Mouse (Mus musculus) liver, adult 2 months (tissue): ENCODE measurements at regions not wholly inside any gene's neighbourhood (a gene's known extent, or its start where the extent isn't known, plus 50 kb on each side); places are given as distances from the start of the nearest gene placed in this dataset.

Experiments used
- DNase-seq: peaks from one replicate; pipeline ENCODE4 v3.0.0-alpha.2; 2011; ENCODE audit warnings: low read depth, low spot score; ENCODE audit errors: extremely low read depth
- H3K27ac ChIP-seq: fragments of 200-500 bp; replicated peaks from 2 replicates; pipeline ENCODE4 v1.5.1; 2012; ENCODE audit warnings: low read depth, mild to moderate bottlenecking, control low read depth, inconsistent platforms, low read length; ENCODE audit not compliant: insufficient read depth
- H3K27me3 ChIP-seq: fragments of 200-500 bp; 2 replicates; pipeline ENCODE4 v1.6.1; 2012; ENCODE audit warnings: mild to moderate bottlenecking, moderate library complexity, low read length, inconsistent platforms; ENCODE audit not compliant: control insufficient read depth, insufficient read depth
- H3K36me3 ChIP-seq: fragments of 200-500 bp; 2 replicates; pipeline ENCODE4 v1.6.1; 2012; ENCODE audit warnings: low read length, inconsistent platforms; ENCODE audit not compliant: control insufficient read depth, insufficient read depth
- H3K4me1 ChIP-seq: fragments of 200-500 bp; 2 replicates; pipeline ENCODE4 v1.6.1; 2011; ENCODE audit warnings: low read length; ENCODE audit not compliant: control insufficient read depth, insufficient read depth
- H3K4me3 ChIP-seq: fragments of 200-500 bp; 2 replicates; pipeline ENCODE4 v1.5.1; 2011; ENCODE audit warnings: low read depth, mild to moderate bottlenecking, control low read depth, low read length, moderate library complexity; ENCODE audit not compliant: insufficient read depth
- H3K79me2 ChIP-seq: fragments of 200-500 bp; 2 replicates; pipeline ENCODE4 v1.6.1; 2012; ENCODE audit warnings: inconsistent platforms, mild to moderate bottlenecking, low read length, moderate library complexity; ENCODE audit not compliant: control insufficient read depth, insufficient read depth
- H3K9ac ChIP-seq: fragments of 200-500 bp; 2 replicates; pipeline ENCODE4 v1.6.1; 2012; ENCODE audit warnings: low read depth, mild to moderate bottlenecking, control low read depth, inconsistent platforms, low read length
- CTCF ChIP-seq: fragments of 200-500 bp; IDR thresholded peaks from 2 replicates; pipeline ENCODE4 v1.5.1; 2011; ENCODE audit warnings: low read depth, low read length, control low read depth
- POLR2A ChIP-seq: fragments of 200-500 bp; IDR thresholded peaks from 2 replicates; pipeline ENCODE4 v1.6.1; 2011; ENCODE audit warnings: low read length, control low read depth; ENCODE audit not compliant: insufficient read depth; ENCODE audit errors: extremely low read depth
- WGBS: fragments of 180-500 bp; shearing (Covaris S2); methylation state at CpG from one replicate; pipeline ENCODE4 v1.1.7; 2018; 5-methylcytosine and 5-hydroxymethylcytosine counted together

- 63% methylated on average over 5 of the region's 5 CpGs for WGBS
- no peak overlapping the region for H3K4me3 ChIP-seq
- TF ChIP-seq CTCF (no peak), POLR2A (no peak)
These were observed 300.8 kb upstream of the Gcfc2 start for GRCm38 (mm10) chr6:81622714-81623113.

GRCm38 (mm10) chr6:81625016-81625415 lies 298.5 kb upstream of the Gcfc2 start:
- Histone ChIP-seq H3K27me3 (no peaks in the 10 kb centered on the region), H3K27ac (no peak overlapping the region), H3K4me3 (no peak overlapping the region), H3K36me3 (no peaks in the 10 kb centered on the region), H3K9ac (no peak overlapping the region), H3K79me2 (no peaks in the 10 kb centered on the region), H3K4me1 (no peaks in the 10 kb centered on the region)
- no peak for TF ChIP-seq POLR2A
- no peak for TF ChIP-seq CTCF
- 72% methylated on average over 5 of the region's 5 CpGs for WGBS
- DNase-seq: no peak

More at GRCm38 (mm10) chr6:81622714-81623113, 300.8 kb upstream of the Gcfc2 start:
- Histone ChIP-seq H3K36me3 (no peaks in the 10 kb centered on the region), H3K27me3 (no peaks in the 10 kb centered on the region), H3K4me1 (no peaks in the 10 kb centered on the region; the same call in 1 of the 2 replicates), H3K9ac (no peak overlapping the region), H3K79me2 (no peaks in the 10 kb centered on the region), H3K27ac (no peak overlapping the region)
- DNase-seq: no peak

GRCm38 (mm10) chr6:81633586-81633985 lies 289.9 kb upstream of the Gcfc2 start:
- H3K36me3 ChIP-seq: no peaks in the 10 kb centered on the region
- H3K9ac ChIP-seq: no peak overlapping the region
- 58% methylated on average over 3 of the region's 3 CpGs for WGBS
- no peak overlapping the region for H3K4me3 ChIP-seq
- H3K79me2 ChIP-seq: no peaks in the 10 kb centered on the region
- H3K27me3 ChIP-seq: no peaks in the 10 kb centered on the region
- no peak for TF ChIP-seq CTCF
- no peak for TF ChIP-seq POLR2A
- H3K4me1 ChIP-seq: no peaks in the 10 kb centered on the region
- H3K27ac ChIP-seq: no peak overlapping the region
- no peak for DNase-seq

DNA sequence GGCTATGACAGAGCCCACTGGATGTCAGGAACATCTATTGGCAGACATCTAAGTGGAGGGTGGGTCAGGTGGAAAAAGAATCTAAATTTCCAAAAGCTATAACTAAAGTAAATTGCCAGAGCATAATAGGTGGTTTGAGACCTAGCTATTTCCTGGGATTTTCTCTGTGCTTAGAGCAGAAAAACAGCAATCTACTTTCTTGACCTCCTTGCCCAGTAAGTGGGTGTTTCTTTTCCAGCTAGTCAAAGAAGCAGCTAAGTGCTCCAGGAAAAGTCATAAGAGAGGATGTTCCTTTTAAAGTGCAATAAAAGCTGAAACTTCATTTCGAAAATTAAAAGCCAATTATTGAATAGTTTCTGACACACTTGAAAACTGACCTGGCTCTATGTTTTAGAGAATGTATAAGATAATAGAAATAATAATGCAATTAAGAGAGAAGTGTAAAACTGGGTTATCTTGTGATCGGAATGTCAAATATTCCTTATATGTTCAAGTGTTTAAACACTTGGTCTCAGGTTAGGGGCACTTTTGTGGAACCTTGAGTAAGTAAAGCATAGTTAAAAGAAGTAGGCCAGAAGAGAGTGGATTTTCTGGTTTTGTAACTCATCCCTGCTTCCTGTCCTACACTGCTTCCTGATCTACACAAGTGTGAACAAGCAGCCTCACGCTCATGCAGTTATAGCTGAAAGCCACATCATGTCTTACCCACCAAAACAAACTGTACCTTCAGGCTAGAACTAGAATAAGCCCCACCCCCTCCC lies 275.7 kb upstream of the Gcfc2 start:
- no peak overlapping the region for H3K9ac ChIP-seq
- H3K4me1 ChIP-seq: peaks cover 7% of the 10 kb centered on the region; the same call in 1 of the 2 replicates
- no peak for DNase-seq
- H3K79me2 ChIP-seq: no peaks in the 10 kb centered on the region
- WGBS: 80% methylated on average over 3 of the region's 3 CpGs
- TF ChIP-seq POLR2A (no peak), CTCF (no peak)
- no peak overlapping the region for H3K4me3 ChIP-seq
- no peaks in the 10 kb centered on the region for H3K27me3 ChIP-seq
- H3K27ac ChIP-seq: no peak overlapping the region
- H3K36me3 ChIP-seq: no peaks in the 10 kb centered on the region

GRCm38 (mm10) chr6:81651856-81652255 lies 271.6 kb upstream of the Gcfc2 start:
- Histone ChIP-seq H3K27me3 (no peaks in the 10 kb centered on the region), H3K4me1 (peaks cover 9% of the 10 kb centered on the region; the same call in 1 of the 2 replicates), H3K9ac (no peak overlapping the region), H3K36me3 (no peaks in the 10 kb centered on the region), H3K4me3 (no peak overlapping the region), H3K79me2 (no peaks in the 10 kb centered on the region), H3K27ac (no peak overlapping the region)
- DNase-seq: peak; percentile 96
- WGBS: 11% methylated on average over 2 of the region's 2 CpGs
- TF ChIP-seq CTCF (no peak), POLR2A (no peak)

DNA sequence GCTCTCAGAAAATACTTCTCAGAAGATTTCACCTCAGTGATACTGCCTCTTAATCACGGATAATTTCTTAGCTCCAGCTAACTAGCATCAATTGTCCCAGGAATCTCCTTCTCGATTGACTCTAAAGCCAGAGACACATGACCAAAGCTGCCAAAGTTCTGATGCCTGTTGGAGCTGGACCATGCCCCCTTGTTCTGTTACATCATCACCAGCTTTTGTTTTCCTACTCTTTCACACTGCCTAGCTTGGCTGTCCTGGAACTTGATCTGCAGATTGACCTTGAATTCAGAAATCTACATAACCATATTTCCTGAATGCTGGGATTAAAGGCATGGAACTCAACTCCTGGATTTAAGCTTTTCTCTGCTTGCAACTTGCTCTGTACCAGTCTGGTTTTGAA lies 268.3 kb upstream of the Gcfc2 start:
- H3K4me3 ChIP-seq: no peak overlapping the region
- peak; percentile 95 for DNase-seq
- H3K4me1 ChIP-seq: peaks cover 9% of the 10 kb centered on the region; the same call in 1 of the 2 replicates
- TF ChIP-seq CTCF: no peak
- no peaks in the 10 kb centered on the region for H3K79me2 ChIP-seq
- no peaks in the 10 kb centered on the region for H3K36me3 ChIP-seq
- no peaks in the 10 kb centered on the region for H3K27me3 ChIP-seq
- 19% methylated on average over 2 of the region's 2 CpGs for WGBS
- no peak overlapping the region for H3K9ac ChIP-seq
- peak overlapping the region; percentile 52; the same call in 1 of the 2 replicates for H3K27ac ChIP-seq
